Mouse (Mus musculus): ENCODE measurements at regions not wholly inside any gene's neighbourhood (a gene's known extent, or its start where the extent isn't known, plus 50 kb on each side); places are given as distances from the start of the nearest gene placed in this dataset.

GRCm38 (mm10) chr4:66550306-66551104 lies 146.1 kb upstream of the Astn2 start:
- no peak for TF ChIP-seq POLR2A (IDR thresholded peaks at IDR 0.05; ENCODE audit: insufficient read depth, low read depth, low read length)
- TF ChIP-seq CTCF (IDR thresholded peaks at IDR 0.05; ENCODE audit: insufficient read depth, low read depth, low read length), result no peak

Measured in olfactory bulb, adult 2 months (tissue).